Mouse (Mus musculus) megakaryocyte, embryonic 14.5 days (primary cell): ENCODE measurements at regions not wholly inside any gene's neighbourhood (a gene's known extent, or its start where the extent isn't known, plus 50 kb on each side); places are given as distances from the start of the nearest gene placed in this dataset.

Experiments used
- FLI1 ChIP-seq: IDR thresholded peaks from 2 replicates; pipeline ENCODE4 v1.6.1; 2012; ENCODE audit warnings: low read length, inconsistent platforms, mixed read lengths
- GATA1 ChIP-seq: IDR thresholded peaks from 3 replicates; pipeline ENCODE4 v1.6.1; 2012; ENCODE audit warnings: mixed read lengths, low read length, inconsistent platforms, borderline replicate concordance

DNA sequence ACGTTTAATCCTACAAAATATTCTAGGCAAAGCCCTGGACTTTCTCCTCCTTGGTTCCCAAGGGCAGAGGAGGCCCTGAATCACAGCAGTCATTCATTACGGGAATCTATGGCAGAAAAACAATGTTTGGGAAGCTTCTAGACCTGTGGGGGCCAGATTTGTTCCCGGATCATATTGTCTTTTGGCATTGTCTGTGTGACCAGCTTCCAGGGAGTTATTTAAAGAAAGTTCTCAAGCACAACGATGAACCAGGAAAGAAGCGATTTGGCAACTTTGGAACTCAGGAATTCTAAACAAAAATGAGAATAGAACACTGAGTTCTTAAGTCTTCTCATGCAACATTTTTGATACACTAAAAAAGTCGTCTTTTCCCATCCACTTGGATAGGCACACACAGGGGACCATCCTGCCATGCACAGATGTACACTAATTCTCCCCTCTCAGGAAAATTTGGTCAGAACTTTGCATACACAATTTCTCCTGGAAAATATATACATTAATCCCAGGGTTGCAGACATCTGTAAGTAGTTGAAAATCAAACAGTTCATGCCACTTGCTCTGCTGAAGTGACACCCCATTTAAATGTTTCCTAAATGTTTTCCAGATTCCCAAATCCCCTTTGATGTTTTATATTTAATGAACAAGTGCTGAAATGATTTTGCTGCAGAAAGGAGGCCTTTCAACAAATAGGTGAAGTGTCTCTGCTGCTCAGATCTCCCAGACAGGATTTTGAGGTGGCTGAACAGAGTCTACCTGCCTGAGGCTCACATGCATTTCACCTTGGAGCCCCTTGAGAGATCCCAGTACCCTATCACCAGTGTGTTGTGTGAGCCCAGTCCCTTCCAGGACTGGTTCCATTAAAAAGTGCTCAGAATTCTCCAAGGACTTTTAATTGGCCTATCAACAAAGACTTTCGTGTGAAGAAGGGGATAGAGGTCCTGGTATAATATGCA is 548.9 kb upstream of the Nrp1 start:
- TF ChIP-seq GATA1 (no peak), FLI1 (no peak)
